Mouse (Mus musculus) neural tube, postnatal 0 days (tissue): ENCODE measurements around the gene Ahcyl1. TPM values are rescaled to one million over a fixed set of nuclear protein-coding genes. Genes with fewer than 3 reads are reported as not detected.

ENCODE experiments used
- polyA plus RNA-seq: library from polyadenylated mRNA; unstranded; fragments of >200 nt; fragmentation: Nextera tagmentation; extraction: Ambion mirVana; gene quantifications from 2 replicates; pipeline ENCODE4 v1.2.1, GENCODE M21; 2015

Gene Ahcyl1
- 153 and 158 TPM in 2 replicates for polyA plus RNA-seq

GRCm38 (mm10) chr3:107695948-107696881, at the start of gene Ahcyl1:
Ahcyl1 (minus strand) TSS chr3:107696560.

GRCm38 (mm10) chr3:107631523-107631958, 64.8 kb downstream of the Ahcyl1 start, which contains the start of gene Strip1:
Strip1 (minus strand) TSS chr3:107631694.

GRCm38 (mm10) chr3:107630682-107631522, 65.5 kb downstream of the Ahcyl1 start, which contains the start of gene Gm10961:
Gm10961 (plus strand) TSS chr3:107631322.

Other genes with a start within 250 kb of the Ahcyl1 start
- gene Kcnc4, start 237.0 kb downstream of the Ahcyl1 start, polyA plus RNA-seq: 24.1 and 24.4 TPM in 2 replicates
- gene Slc6a17, start 178.5 kb downstream of the Ahcyl1 start, polyA plus RNA-seq: 18.3 and 21.4 TPM in 2 replicates
- not detected in 2 replicates for gene Ubl4b, start 141.5 kb downstream of the Ahcyl1 start, polyA plus RNA-seq
- gene Alx3, start 101.5 kb downstream of the Ahcyl1 start, polyA plus RNA-seq: not detected in 2 replicates
- gene Gm10961, start 65.2 kb downstream of the Ahcyl1 start, polyA plus RNA-seq: not detected in 2 replicates
- 93.6 and 101 TPM in 2 replicates for gene Strip1, start 64.9 kb downstream of the Ahcyl1 start, polyA plus RNA-seq
- 11.9 and 14.0 TPM in 2 replicates for gene Csf1, start 63.9 kb upstream of the Ahcyl1 start, polyA plus RNA-seq
- not detected in 2 replicates for gene Eps8l3, start 180.7 kb upstream of the Ahcyl1 start, polyA plus RNA-seq
- 376 and 412 TPM in 2 replicates for gene Gstm5, start 199.3 kb upstream of the Ahcyl1 start, polyA plus RNA-seq
- gene Gstm7, start 235.3 kb upstream of the Ahcyl1 start, polyA plus RNA-seq: 35.9 and 41.4 TPM in 2 replicates
- 13.3 and 16.4 TPM in 2 replicates for gene Gstm6, start 247.2 kb upstream of the Ahcyl1 start, polyA plus RNA-seq